Mouse (Mus musculus): Measurements from ENCODE around the gene Arhgap22.

The Arhgap22 gene

GRCm38 (mm10) chr14:33374089-33374488 is 160.3 kb downstream of the Arhgap22 start:
- no peak for DNase-seq

GRCm38 (mm10) chr14:33377211-33377610 is 163.4 kb downstream of the Arhgap22 start:
- DNase-seq = no peak

GRCm38 (mm10) chr14:33378723-33379122 is 164.9 kb downstream of the Arhgap22 start:
- no peak for DNase-seq

GRCm38 (mm10) chr14:33380830-33381457 is 167.1 kb downstream of the Arhgap22 start:
- no peak for DNase-seq

- DNase-seq = no peak
Measured at GRCm38 (mm10) chr14:33398065-33398860, 184.4 kb downstream of the Arhgap22 start.

GRCm38 (mm10) chr14:33400019-33400418 is 186.2 kb downstream of the Arhgap22 start:
- no peak for DNase-seq

GRCm38 (mm10) chr14:33402331-33402730 is 188.5 kb downstream of the Arhgap22 start:
- DNase-seq = peak; percentile 10

- no peak for DNase-seq
Measured at GRCm38 (mm10) chr14:33415746-33416145, 201.9 kb downstream of the Arhgap22 start.

- no peak for DNase-seq
Measured at GRCm38 (mm10) chr14:33418311-33418909, 204.6 kb downstream of the Arhgap22 start.
